Mouse (Mus musculus) kidney, adult 2 months (tissue): ENCODE measurements around the gene Cxcl14.

Source experiments
- CTCF ChIP-seq: fragments of 200-500 bp; conservative IDR thresholded peaks from 2 replicates; pipeline ENCODE4 v1.5.1; 2011; ENCODE audit warnings: low read depth, mild to moderate bottlenecking, control low read depth, low read length, moderate library complexity, mixed read lengths; ENCODE audit not compliant: insufficient read depth, insufficient read length
- POLR2A ChIP-seq: fragments of 200-500 bp; IDR thresholded peaks from one replicate; pipeline ENCODE4 v1.6.1; 2011; ENCODE audit warnings: low read depth, low read length, control low read depth

DNA sequence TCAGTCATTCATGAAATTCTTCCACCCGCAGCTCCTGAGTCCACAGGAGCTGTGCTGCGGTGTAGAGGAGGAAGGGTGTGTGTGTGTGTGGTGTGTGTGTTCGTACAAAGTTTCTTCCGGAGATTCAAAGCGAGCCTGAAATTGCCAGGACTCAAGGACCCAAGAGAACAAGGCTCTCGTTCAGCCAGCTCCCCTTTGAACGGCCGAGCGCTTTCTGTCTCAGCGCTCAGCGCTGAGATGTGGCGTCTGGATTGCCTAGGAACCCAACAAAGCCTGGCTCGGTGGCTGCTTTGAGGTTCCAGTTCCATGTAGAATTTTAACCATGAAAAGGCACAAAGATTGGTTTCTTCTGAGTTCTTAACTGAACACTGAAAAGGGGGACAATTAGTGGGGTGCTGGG lies 26.2 kb downstream of the Cxcl14 start:
- TF ChIP-seq CTCF (no peak), POLR2A (no peak)
